Mouse (Mus musculus): ENCODE measurements around the gene Dnajc22. TPM values are rescaled to one million over a fixed set of nuclear protein-coding genes. Genes with fewer than 3 reads are reported as not detected.
A peak's percentile ranks its signal among the peaks of the same experiment; 100 is the strongest.

Gene Dnajc22
- polyA plus RNA-seq, 1 experiment from 2014 or later = 7.5 TPM

- Histone ChIP-seq H3K27ac (no peak overlapping the region), H3K4me3 (no peak overlapping the region), H3K9me3 (no peaks in the 10 kb centered on the region), H3K4me1 (peaks cover 11% of the 10 kb centered on the region), H3K27me3 (ENCODE audit: insufficient read depth, poor library complexity, severe bottlenecking) (no peaks in the 10 kb centered on the region), H3K36me3 (no peaks in the 10 kb centered on the region)
- WGBS = 55% methylated on average over 4 of the region's 4 CpGs
- no peak for DNase-seq (ENCODE audit: low spot score)
These were observed 18.8 kb downstream of the Dnajc22 start for GRCm38 (mm10) chr15:99111809-99112208.

GRCm38 (mm10) chr15:99112843-99113395 is 19.9 kb downstream of the Dnajc22 start:
- Histone ChIP-seq H3K4me1 (peaks cover 13% of the 10 kb centered on the region), H3K27ac (no peak overlapping the region), H3K36me3 (no peaks in the 10 kb centered on the region), H3K4me3 (peak overlapping the region; percentile 33; the same call in 1 of the 2 replicates), H3K27me3 (ENCODE audit: insufficient read depth, poor library complexity, severe bottlenecking) (no peaks in the 10 kb centered on the region), H3K9me3 (no peaks in the 10 kb centered on the region)
- 70% methylated on average over 11 of the region's 11 CpGs for WGBS
- DNase-seq (ENCODE audit: low spot score) = no peak

GRCm38 (mm10) chr15:99113396-99113975 is 20.5 kb downstream of the Dnajc22 start:
- H3K9me3 ChIP-seq = no peaks in the 10 kb centered on the region
- H3K36me3 ChIP-seq = no peaks in the 10 kb centered on the region
- H3K4me1 ChIP-seq = peaks cover 13% of the 10 kb centered on the region
- peak overlapping the region; percentile 33 for H3K4me3 ChIP-seq
- no peaks in the 10 kb centered on the region for H3K27me3 ChIP-seq (ENCODE audit: insufficient read depth, poor library complexity, severe bottlenecking)
- WGBS = 9% methylated on average over 9 of the region's 9 CpGs
- H3K27ac ChIP-seq = 0 out of 2 replicates have a peak overlapping the region, but pooled peaks have one; percentile 7
- DNase-seq (ENCODE audit: low spot score) = no peak

GRCm38 (mm10) chr15:99114312-99115064 is 21.5 kb downstream of the Dnajc22 start:
- Histone ChIP-seq H3K27me3 (ENCODE audit: insufficient read depth, poor library complexity, severe bottlenecking) (no peaks in the 10 kb centered on the region), H3K36me3 (no peaks in the 10 kb centered on the region), H3K9me3 (no peaks in the 10 kb centered on the region), H3K4me3 (no peak overlapping the region), H3K4me1 (peaks cover 13% of the 10 kb centered on the region), H3K27ac (no peak overlapping the region)
- DNase-seq (ENCODE audit: low spot score) = no peak
- 57% methylated on average over 14 of the region's 14 CpGs for WGBS

GRCm38 (mm10) chr15:99115065-99115423 is 22.1 kb downstream of the Dnajc22 start:
- no peak for DNase-seq (ENCODE audit: low spot score)
- Histone ChIP-seq H3K4me3 (no peak overlapping the region), H3K36me3 (no peaks in the 10 kb centered on the region), H3K9me3 (no peaks in the 10 kb centered on the region), H3K4me1 (peaks cover 18% of the 10 kb centered on the region), H3K27ac (no peak overlapping the region), H3K27me3 (ENCODE audit: insufficient read depth, poor library complexity, severe bottlenecking) (no peaks in the 10 kb centered on the region)
- WGBS = 79% methylated on average over 7 of the region's 7 CpGs

GRCm38 (mm10) chr15:99116539-99116938 is 23.6 kb downstream of the Dnajc22 start:
- DNase-seq (ENCODE audit: low spot score) = no peak
- 34% methylated on average over 11 of the region's 11 CpGs for WGBS
- no peaks in the 10 kb centered on the region for H3K27me3 ChIP-seq (ENCODE audit: insufficient read depth, poor library complexity, severe bottlenecking)
- no peaks in the 10 kb centered on the region for H3K36me3 ChIP-seq
- no peak overlapping the region for H3K27ac ChIP-seq
- no peaks in the 10 kb centered on the region for H3K9me3 ChIP-seq
- H3K4me1 ChIP-seq = peaks cover 31% of the 10 kb centered on the region
- no peak overlapping the region for H3K4me3 ChIP-seq

- H3K27ac ChIP-seq = peak overlapping the region; percentile 80
- peaks cover 27% of the 10 kb centered on the region for H3K4me1 ChIP-seq
- WGBS = 12% methylated on average over 11 of the region's 11 CpGs
- DNase-seq (ENCODE audit: low spot score) = no peak
- peak overlapping the region; percentile 13 for H3K4me3 ChIP-seq
- H3K9me3 ChIP-seq = no peaks in the 10 kb centered on the region
- no peaks in the 10 kb centered on the region for H3K27me3 ChIP-seq (ENCODE audit: insufficient read depth, poor library complexity, severe bottlenecking)
- H3K36me3 ChIP-seq = no peaks in the 10 kb centered on the region
These were observed 27.8 kb downstream of the Dnajc22 start for GRCm38 (mm10) chr15:99120814-99121213.

- no peaks in the 10 kb centered on the region for H3K27me3 ChIP-seq (ENCODE audit: insufficient read depth, poor library complexity, severe bottlenecking)
- H3K36me3 ChIP-seq = no peaks in the 10 kb centered on the region
- H3K4me3 ChIP-seq = no peak overlapping the region
- DNase-seq (ENCODE audit: low spot score) = no peak
- no peaks in the 10 kb centered on the region for H3K9me3 ChIP-seq
- H3K4me1 ChIP-seq = peaks cover 19% of the 10 kb centered on the region
- 81% methylated on average over 2 of the region's 2 CpGs for WGBS
- no peak overlapping the region for H3K27ac ChIP-seq
These were observed 29.7 kb downstream of the Dnajc22 start for GRCm38 (mm10) chr15:99122642-99123041.

- Histone ChIP-seq H3K4me1 (peaks cover 32% of the 10 kb centered on the region), H3K27me3 (ENCODE audit: insufficient read depth, poor library complexity, severe bottlenecking) (no peaks in the 10 kb centered on the region), H3K36me3 (0 out of 2 replicates have a peak, but pooled peaks cover 3% of the 10 kb centered on the region), H3K4me3 (peak within 1 kb of the TSS; percentile 89), H3K27ac (peak within 1 kb of the TSS; percentile 99), H3K9me3 (no peaks in the 10 kb centered on the region)
- 1% methylated on average over 12 of the region's 12 CpGs for WGBS
- DNase-seq (ENCODE audit: low spot score) = no peak
These were observed 32.7 kb downstream of the Dnajc22 start, which contains the start of gene Spats2 for GRCm38 (mm10) chr15:99125711-99126080. Gene Spats2, plus strand, starts transcription at chr15:99125916.

GRCm38 (mm10) chr15:99126081-99126815 is 33.3 kb downstream of the Dnajc22 start:
- DNase-seq (ENCODE audit: low spot score) = peak; percentile 94
- H3K9me3 ChIP-seq = no peaks in the 10 kb centered on the region
- peaks cover 30% of the 10 kb centered on the region for H3K4me1 ChIP-seq
- 0 out of 2 replicates have a peak, but pooled peaks cover 4% of the 10 kb centered on the region for H3K36me3 ChIP-seq
- no peaks in the 10 kb centered on the region for H3K27me3 ChIP-seq (ENCODE audit: insufficient read depth, poor library complexity, severe bottlenecking)
- H3K27ac ChIP-seq = peak overlapping the region; percentile 99
- WGBS = under 1% methylated on average over 113 of the region's 115 CpGs
- peak overlapping the region; percentile 89 for H3K4me3 ChIP-seq

GRCm38 (mm10) chr15:99126816-99127365 is 33.9 kb downstream of the Dnajc22 start:
- peaks cover 9% of the 10 kb centered on the region; the same call in 1 of the 2 replicates for H3K36me3 ChIP-seq
- no peak for DNase-seq (ENCODE audit: low spot score)
- 1% methylated on average over 34 of the region's 35 CpGs for WGBS
- peak overlapping the region; percentile 89 for H3K4me3 ChIP-seq
- peak overlapping the region; percentile 99 for H3K27ac ChIP-seq
- peaks cover 27% of the 10 kb centered on the region for H3K4me1 ChIP-seq
- H3K9me3 ChIP-seq = no peaks in the 10 kb centered on the region
- H3K27me3 ChIP-seq (ENCODE audit: insufficient read depth, poor library complexity, severe bottlenecking) = no peaks in the 10 kb centered on the region

GRCm38 (mm10) chr15:99127851-99128522 is 35.0 kb downstream of the Dnajc22 start:
- no peaks in the 10 kb centered on the region for H3K27me3 ChIP-seq (ENCODE audit: insufficient read depth, poor library complexity, severe bottlenecking)
- H3K27ac ChIP-seq = peak overlapping the region; percentile 52; the same call in 1 of the 2 replicates
- H3K36me3 ChIP-seq = peaks cover 18% of the 10 kb centered on the region
- DNase-seq (ENCODE audit: low spot score) = no peak
- no peaks in the 10 kb centered on the region for H3K9me3 ChIP-seq
- peaks cover 27% of the 10 kb centered on the region for H3K4me1 ChIP-seq
- peak overlapping the region; percentile 89 for H3K4me3 ChIP-seq
- 61% methylated on average over 6 of the region's 6 CpGs for WGBS
